Mouse (Mus musculus): ENCODE results near the gene Mid1.
A peak's percentile ranks its signal among the peaks of the same experiment; 100 is the strongest.
"Not testable (repeated sequence)": the region's sequence is repeated elsewhere in the genome, so short reads cannot be mapped to it uniquely, and the experiment has no call there.

Mid1 gene

GRCm38 (mm10) chrX:170002510-170003197, 317.7 kb downstream of the Mid1 start:
- not testable (repeated sequence) for DNase-seq

GRCm38 (mm10) chrX:170003536-170003935, 318.5 kb downstream of the Mid1 start:
- DNase-seq = not testable (repeated sequence)

- DNase-seq = not testable (repeated sequence)
Measured at GRCm38 (mm10) chrX:170004236-170004635, 319.2 kb downstream of the Mid1 start.

GRCm38 (mm10) chrX:170004793-170005192, 319.8 kb downstream of the Mid1 start:
- DNase-seq = not testable (repeated sequence)

- DNase-seq = not testable (repeated sequence)
Measured at GRCm38 (mm10) chrX:170005194-170005593, 320.2 kb downstream of the Mid1 start.

- DNase-seq = not testable (repeated sequence)
Measured at GRCm38 (mm10) chrX:170005695-170006297, 320.8 kb downstream of the Mid1 start.

- not testable (repeated sequence) for DNase-seq
Measured at GRCm38 (mm10) chrX:170006694-170007247, 321.8 kb downstream of the Mid1 start.

GRCm38 (mm10) chrX:170007375-170008178, 322.6 kb downstream of the Mid1 start:
- not testable (repeated sequence) for DNase-seq

- DNase-seq = not testable (repeated sequence)
Measured at GRCm38 (mm10) chrX:170008179-170008467, 323.1 kb downstream of the Mid1 start.

- peak; percentile 70 for DNase-seq
Measured at GRCm38 (mm10) chrX:170008584-170008983, 323.6 kb downstream of the Mid1 start.

- peak; percentile 98 for DNase-seq
Measured at GRCm38 (mm10) chrX:170009016-170009750, 324.2 kb downstream of the Mid1 start, which contains the start of gene Gm21887. Gene Gm21887, plus strand, starts transcription at chrX:170009659.

- peak; percentile 100 for DNase-seq
Measured at GRCm38 (mm10) chrX:170009801-170010221, 324.8 kb downstream of the Mid1 start.

- DNase-seq = peak; percentile 85
Measured at GRCm38 (mm10) chrX:170010581-170011528, 325.9 kb downstream of the Mid1 start.

GRCm38 (mm10) chrX:170011529-170011879, 326.5 kb downstream of the Mid1 start:
- not testable (repeated sequence) for DNase-seq

GRCm38 (mm10) chrX:170013421-170013820, 328.4 kb downstream of the Mid1 start:
- DNase-seq = not testable (repeated sequence)

GRCm38 (mm10) chrX:170014038-170014437, 329.0 kb downstream of the Mid1 start:
- DNase-seq = not testable (repeated sequence)

GRCm38 (mm10) chrX:170015883-170016282, 330.9 kb downstream of the Mid1 start:
- DNase-seq = not testable (repeated sequence)

- DNase-seq = not testable (repeated sequence)
Measured at GRCm38 (mm10) chrX:170017333-170018245, 332.6 kb downstream of the Mid1 start.

- peak; percentile 66 for DNase-seq
Measured at GRCm38 (mm10) chrX:170018571-170019218, 333.7 kb downstream of the Mid1 start.

Data from cerebellum, adult 11 months (tissue).